Mouse (Mus musculus): ENCODE measurements around the gene Spag17. TPM values are rescaled to one million over a fixed set of nuclear protein-coding genes. Genes with fewer than 3 reads are reported as not detected.

Spag17 gene
- polyA plus RNA-seq, 1 experiment: not detected

- WGBS: 70% methylated on average over 15 of the region's 15 CpGs
- DNase-seq (ENCODE audit: low read depth, low spot score): no peak
Observed at GRCm38 (mm10) chr3:100160682-100161445, 275.7 kb downstream of the Spag17 start.

- DNase-seq (ENCODE audit: low read depth, low spot score): no peak
- WGBS: under 1% methylated on average over 35 of the region's 35 CpGs
Observed at GRCm38 (mm10) chr3:100161665-100162314, 276.6 kb downstream of the Spag17 start.

DNA sequence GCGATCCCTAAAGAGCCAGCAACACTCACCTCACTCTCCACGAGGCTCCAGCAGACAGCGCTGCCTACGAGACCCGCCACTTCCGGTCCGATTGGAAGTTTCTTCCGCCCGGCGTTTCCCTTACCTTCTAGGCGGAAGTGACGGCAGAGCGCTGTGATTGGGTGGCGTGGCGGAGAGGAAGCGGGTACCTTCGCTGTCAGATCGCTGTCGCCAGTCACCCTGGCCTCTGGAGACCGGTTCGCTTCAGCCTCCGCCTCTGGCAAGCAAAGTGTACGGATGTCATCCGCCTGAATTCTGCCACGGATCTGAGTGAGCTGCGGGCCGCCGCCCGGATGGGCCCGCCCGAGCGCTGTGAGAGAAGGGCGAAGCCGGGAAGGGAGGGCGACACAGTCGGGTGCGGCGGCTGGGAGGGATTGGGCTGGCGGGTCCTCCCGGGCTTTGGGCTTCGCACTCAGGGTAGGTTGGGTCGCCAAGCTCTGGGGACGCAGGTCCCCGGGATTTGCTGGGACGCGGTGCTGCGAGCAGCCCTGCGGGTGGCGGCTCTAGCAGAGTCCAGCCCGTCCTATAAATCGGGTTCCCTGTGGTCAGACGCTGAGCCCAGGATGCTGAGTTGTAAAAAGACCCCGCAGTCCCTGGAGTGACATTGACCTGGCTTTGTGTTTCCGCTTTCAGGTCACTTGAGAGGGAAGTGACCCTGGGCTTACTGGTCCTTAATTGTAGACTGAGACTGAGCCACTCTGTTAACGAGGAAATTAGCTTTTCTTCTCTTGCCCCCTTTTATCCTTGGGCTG is 277.3 kb downstream of the Spag17 start, which contains the start of the genes Gdap2 and Wdr3:
Gdap2 (plus strand) TSS at position 67 of the 791 bp plus-strand sequence.
Wdr3 (minus strand) TSS at position 93 of the 791 bp plus-strand sequence.
- under 1% methylated on average over 55 of the region's 55 CpGs for WGBS
- DNase-seq (ENCODE audit: low read depth, low spot score): peak; percentile 99

GRCm38 (mm10) chr3:100163556-100163955 is 278.4 kb downstream of the Spag17 start:
- WGBS: 67% methylated on average over 2 of the region's 2 CpGs

DNA sequence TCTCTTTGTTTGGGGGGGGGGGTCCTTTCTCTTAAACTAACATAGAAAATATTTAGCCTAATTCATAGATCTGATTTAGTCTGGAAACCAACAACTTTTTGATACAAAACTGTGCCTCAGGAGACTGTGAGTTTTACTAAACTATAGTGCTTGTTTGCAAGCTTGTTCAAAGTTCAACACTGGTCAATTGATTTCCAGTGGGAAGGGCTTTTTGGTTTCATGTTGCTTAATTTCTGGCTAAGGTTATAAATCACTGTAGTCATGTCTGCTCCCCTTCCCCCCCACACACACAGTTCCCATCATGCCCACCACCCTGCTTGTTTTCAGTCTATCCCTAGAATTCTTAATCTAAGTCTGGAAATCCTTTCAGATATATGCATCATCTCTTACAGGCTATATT is 279.8 kb downstream of the Spag17 start:
- DNase-seq (ENCODE audit: low read depth, low spot score): no peak

More at GRCm38 (mm10) chr3:100163556-100163955, 278.4 kb downstream of the Spag17 start:
- DNase-seq (ENCODE audit: low read depth, low spot score): no peak

GRCm38 (mm10) chr3:100176031-100176430 is 290.8 kb downstream of the Spag17 start:
- DNase-seq (ENCODE audit: low read depth, low spot score): no peak
- WGBS: 88% methylated on average over 2 of the region's 2 CpGs

GRCm38 (mm10) chr3:100180471-100180870 is 295.3 kb downstream of the Spag17 start:
- DNase-seq (ENCODE audit: low read depth, low spot score): no peak
- 75% methylated on average over 3 of the region's 3 CpGs for WGBS

- 34% methylated on average over 1 of the region's 1 CpGs for WGBS
- DNase-seq (ENCODE audit: low read depth, low spot score): peak; percentile 36
Observed at GRCm38 (mm10) chr3:100189444-100189843, 304.2 kb downstream of the Spag17 start.

GRCm38 (mm10) chr3:100189861-100190260 is 304.7 kb downstream of the Spag17 start:
- WGBS: 88% methylated on average over 11 of the region's 11 CpGs
- no peak for DNase-seq (ENCODE audit: low read depth, low spot score)
